Mouse (Mus musculus): ENCODE measurements at regions not wholly inside any gene's neighbourhood (a gene's known extent, or its start where the extent isn't known, plus 50 kb on each side); places are given as distances from the start of the nearest gene placed in this dataset.

- DNase-seq (ENCODE audit: low spot score in 2 of 2), result no peak
Observed at GRCm38 (mm10) chrX:97434327-97434726, 57.3 kb upstream of the Eda2r start.

- DNase-seq (ENCODE audit: low spot score in 2 of 2), result peak; percentile 32 to 49
Observed at GRCm38 (mm10) chrX:97431391-97431803, 54.4 kb upstream of the Eda2r start.

Measured in layer of hippocampus, postnatal 10 days (tissue).